Mouse (Mus musculus) lung, adult 2 months (tissue): ENCODE data around the gene A230072I06Rik.

Experiments
- CTCF ChIP-seq: fragments of 200-500 bp; IDR thresholded peaks from 2 replicates; pipeline ENCODE4 v1.5.1; 2011; ENCODE audit warnings: mild to moderate bottlenecking, low read length, control low read depth; ENCODE audit not compliant: insufficient read depth
- POLR2A ChIP-seq: fragments of 200-500 bp; IDR thresholded peaks from 2 replicates; pipeline ENCODE4 v1.6.1; 2011; ENCODE audit warnings: low read depth, mild to moderate bottlenecking, control low read depth, low read length, borderline replicate concordance; ENCODE audit errors: extremely low read depth

DNA sequence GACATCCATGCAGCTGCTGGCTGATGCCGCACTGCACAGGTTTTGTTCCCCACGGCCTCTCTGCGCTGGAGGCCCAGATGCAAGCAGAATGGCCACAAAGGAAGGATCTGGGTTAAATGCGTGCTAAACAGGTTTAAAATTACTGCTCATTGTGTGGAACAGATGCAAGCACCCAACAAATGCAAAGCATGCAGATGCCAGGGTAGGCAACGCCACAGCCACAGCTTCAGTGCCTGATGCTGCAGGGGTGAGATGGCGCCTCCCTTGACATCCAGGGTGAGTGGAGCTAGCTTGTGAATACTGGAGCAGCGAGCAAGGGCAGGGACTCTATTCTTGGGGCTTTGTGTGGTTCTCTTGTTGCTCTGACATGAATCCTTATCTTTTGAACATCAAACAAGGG lies 39.8 kb upstream of the A230072I06Rik start:
- no peak for TF ChIP-seq CTCF
- TF ChIP-seq POLR2A: no peak
